ENCODE assay signal across 23 mouse cellular contexts in genomic region chr14:74166221-74166620, GRCm38 (mm10).
DNase-seq lines count a peak whose midpoint lies in the region; TF ChIP-seq lines count a peak whose summit lies in the region.
"Had no signal": no experiment of that assay in that cellular context is flagged by ENCODE, and none has a peak within 500 bp of the region (broad histone marks: within the 10 kb centered on the region; RNA-seq: fewer than 3 reads in every experiment).

No protein-coding gene starts in this region.

- H3K27me3 ChIP-seq in heart, adult 2 months (ENCODE audit: control insufficient read depth, insufficient read depth, low read length) = no peaks in the 10 kb centered on the region
- H3K27me3 ChIP-seq: embryonic facial prominence, embryonic 15.5 days; heart, embryonic 12.5 days; midbrain, embryonic 15.5 days; neural tube, embryonic 15.5 days had no signal

- H3K4me3 ChIP-seq in heart, adult 2 months = no peak overlapping the region
- H3K4me3 ChIP-seq: embryonic facial prominence, embryonic 15.5 days; heart, embryonic 12.5 days; midbrain, embryonic 15.5 days; neural tube, embryonic 15.5 days had no signal

- TF ChIP-seq POLR2A in heart, adult 2 months (IDR thresholded peaks at IDR 0.05; ENCODE audit: insufficient read depth, low read depth, low read length) = no peak

- no peaks in the 10 kb centered on the region for H3K36me3 ChIP-seq in heart, adult 2 months (ENCODE audit: control insufficient read depth, insufficient read depth, low read length)
- H3K36me3 ChIP-seq: embryonic facial prominence, embryonic 15.5 days; heart, embryonic 12.5 days; midbrain, embryonic 15.5 days; neural tube, embryonic 15.5 days had no signal

- peak; percentile 79 to 84 for DNase-seq in cerebellum, postnatal 10 days
- DNase-seq in cerebellum, adult 11-12 months = no peak
- peak in 1 of 2 experiments; percentile 14 for DNase-seq in heart, adult 2 months
- no peak for DNase-seq in heart, postnatal 10 days
- DNase-seq in Muller cell, postnatal 12 days (ENCODE audit: inconsistent ontology term) = peak; percentile 29
- peak; percentile 7 for DNase-seq in layer of hippocampus, adult 9-10 months (ENCODE audit: low spot score)
- DNase-seq in spleen, postnatal 10 days (ENCODE audit: low spot score in 2 of 2) = no peak
- DNase-seq in frontal cortex, postnatal 36 days (ENCODE audit: low spot score in 2 of 2) = no peak
- DNase-seq: adrenal gland, postnatal 36 days; cerebellum, postnatal 36 days; gastrocnemius, postnatal 10 days; kidney, adult 11 months; liver; liver, postnatal 0 days; lung, postnatal 10 days; right cerebral cortex, postnatal 14 days; spleen, adult 18-20 months; thymus, postnatal 36 days had no signal

- H3K9ac ChIP-seq in heart, adult 2 months (ENCODE audit: low read depth, low read length) = no peak overlapping the region
- H3K9ac ChIP-seq: embryonic facial prominence, embryonic 15.5 days; heart, embryonic 12.5 days; liver, postnatal 0 days; midbrain, embryonic 15.5 days; neural tube, embryonic 15.5 days had no signal

- WGBS in heart, adult 2 months = 48% methylated on average over 2 of the region's 2 CpGs

- TF ChIP-seq CTCF in heart, adult 2 months (IDR thresholded peaks at IDR 0.05) = no peak

- H3K4me1 ChIP-seq in heart, adult 2 months (ENCODE audit: control insufficient read depth, insufficient read depth, low read length) = no peaks in the 10 kb centered on the region
- H3K4me1 ChIP-seq: embryonic facial prominence, embryonic 15.5 days; heart, embryonic 12.5 days; midbrain, embryonic 15.5 days; neural tube, embryonic 15.5 days had no signal

- H3K79me2 ChIP-seq in heart, adult 2 months (replicated peaks; ENCODE audit: control insufficient read depth, insufficient read depth, low read length) = no peaks in the 10 kb centered on the region

- intact Hi-C loops in heart, adult 2 months (cut with DNase I) = loop anchor here (10.0 kb wide), 1 partner anchor 179 kb away; no protein-coding TSS in a partner anchor
- intact Hi-C loops in heart, postnatal 10 days (cut with DNase I) = no loop called here

- H3K27ac ChIP-seq in heart, adult 2 months = no peak overlapping the region
- H3K27ac ChIP-seq: embryonic facial prominence, embryonic 15.5 days; kidney, postnatal 0 days; midbrain, embryonic 15.5 days; neural tube, embryonic 15.5 days had no signal

- TF ChIP-seq EP300 in heart, adult 2 months (IDR thresholded peaks at IDR 0.05; ENCODE audit: insufficient read depth, low read depth, low read length) = 0 out of 2 replicates have a peak, but pooled peaks have one; percentile 34

Comparison
In these comparisons a context has a peak if more than half of its experiments do, and no peak if none do; other contexts are left out.
1. DNase-seq: peak in cerebellum, postnatal 10 days (2 of 2), Muller cell, postnatal 12 days (single experiment) and layer of hippocampus, adult 9-10 months (single experiment); none in cerebellum, adult 11-12 months (single experiment), heart, postnatal 10 days (0 of 2), spleen, postnatal 10 days (0 of 2) and frontal cortex, postnatal 36 days (0 of 2).